ENCODE assay signal across 8 mouse cellular contexts in genomic region chr8:70844523-70844922, GRCm38 (mm10). TPM values are rescaled to one million over a fixed set of nuclear protein-coding genes. Genes with fewer than 3 reads are reported as not detected.
DNase-seq lines count a peak whose midpoint lies in the region; ATAC-seq and TF ChIP-seq lines count a peak whose summit lies in the region.

No protein-coding gene starts in this region.

- no peak for ATAC-seq in kidney, embryonic 16.5 days (ENCODE audit: low FRiP score, low TSS enrichment)
- ATAC-seq in liver, embryonic 15.5 days (ENCODE audit: insufficient read depth): no peak
- ATAC-seq in neural tube, embryonic 12.5 days (ENCODE audit: low FRiP score, low read depth): 0 out of 2 replicates have a peak, but pooled peaks have one; percentile 1
- no peak for ATAC-seq in stomach, postnatal 0 days (ENCODE audit: low FRiP score, low TSS enrichment)

- H3K9me3 ChIP-seq in kidney, embryonic 16.5 days (ENCODE audit: low read length): no peaks in the 10 kb centered on the region
- no peaks in the 10 kb centered on the region for H3K9me3 ChIP-seq in liver, embryonic 15.5 days (replicated peaks)
- H3K9me3 ChIP-seq in neural tube, embryonic 12.5 days: no peaks in the 10 kb centered on the region
- H3K9me3 ChIP-seq in stomach, postnatal 0 days (ENCODE audit: control insufficient read depth, low read length): no peaks in the 10 kb centered on the region

- 2% methylated on average over 6 of the region's 6 CpGs for WGBS in kidney, embryonic 16.5 days
- 2% methylated on average over 6 of the region's 6 CpGs for WGBS in liver, embryonic 15.5 days (ENCODE audit: insufficient replicate concordance)
- 3% methylated on average over 6 of the region's 6 CpGs for WGBS in neural tube, embryonic 12.5 days
- WGBS in stomach, postnatal 0 days: 1% methylated on average over 6 of the region's 6 CpGs

- peak; percentile 98 for TF ChIP-seq CTCF in stomach, postnatal 0 days (IDR thresholded peaks at IDR 0.05; ENCODE audit: low read depth)

- peak; percentile 82 for DNase-seq in kidney, adult 11 months
- DNase-seq in cerebellum, adult 9-11 months: peak; percentile 81
- peak; percentile 84 to 86 for DNase-seq in gastrocnemius, adult 8-10 months (ENCODE audit: low spot score in 2 of 2)
- DNase-seq in kidney, postnatal 36 days: peak; percentile 89 to 97
- DNase-seq in stomach, postnatal 0 days (ENCODE audit: low spot score): peak; percentile 91

- TF ChIP-seq EP300 in stomach, postnatal 0 days (optimal IDR thresholded peaks at IDR 0.05): no peak

- H3K27me3 ChIP-seq in kidney, embryonic 16.5 days (ENCODE audit: insufficient read depth, low read length): no peaks in the 10 kb centered on the region
- peaks cover 29% of the 10 kb centered on the region for H3K27me3 ChIP-seq in liver, embryonic 15.5 days
- H3K27me3 ChIP-seq in neural tube, embryonic 12.5 days (replicated peaks): no peaks in the 10 kb centered on the region
- H3K27me3 ChIP-seq in stomach, postnatal 0 days (ENCODE audit: control insufficient read depth, insufficient read depth, low read length): no peaks in the 10 kb centered on the region

- no peak overlapping the region for H3K9ac ChIP-seq in kidney, embryonic 16.5 days (replicated peaks; ENCODE audit: low read length)
- peak overlapping the region; percentile 72 for H3K9ac ChIP-seq in liver, embryonic 15.5 days
- 0 out of 2 replicates have a peak overlapping the region, but pooled peaks have one; percentile 19 for H3K9ac ChIP-seq in neural tube, embryonic 12.5 days
- no peak overlapping the region for H3K9ac ChIP-seq in stomach, postnatal 0 days (ENCODE audit: low read length)

- H3K4me3 ChIP-seq in kidney, embryonic 16.5 days (ENCODE audit: low read length): no peak overlapping the region
- peak overlapping the region; percentile 63 for H3K4me3 ChIP-seq in liver, embryonic 15.5 days (replicated peaks)
- no peak overlapping the region for H3K4me3 ChIP-seq in neural tube, embryonic 12.5 days
- H3K4me3 ChIP-seq in stomach, postnatal 0 days (ENCODE audit: low read depth, low read length): no peak overlapping the region

- no peak overlapping the region for H3K4me2 ChIP-seq in kidney, embryonic 16.5 days (replicated peaks; ENCODE audit: low read depth, low read length)
- peak overlapping the region; percentile 91 for H3K4me2 ChIP-seq in liver, embryonic 15.5 days
- H3K4me2 ChIP-seq in neural tube, embryonic 12.5 days (replicated peaks): no peak overlapping the region
- H3K4me2 ChIP-seq in stomach, postnatal 0 days (replicated peaks; ENCODE audit: low read depth): no peak overlapping the region

- no peak overlapping the region for H3K27ac ChIP-seq in kidney, embryonic 16.5 days (ENCODE audit: low read length)
- H3K27ac ChIP-seq in liver, embryonic 15.5 days (replicated peaks): peak overlapping the region; percentile 98
- H3K27ac ChIP-seq in neural tube, embryonic 12.5 days: no peak overlapping the region
- no peak overlapping the region for H3K27ac ChIP-seq in stomach, postnatal 0 days (replicated peaks)

- H3K36me3 ChIP-seq in kidney, embryonic 16.5 days (ENCODE audit: insufficient read depth, low read length): no peaks in the 10 kb centered on the region
- no peaks in the 10 kb centered on the region for H3K36me3 ChIP-seq in liver, embryonic 15.5 days (replicated peaks)
- H3K36me3 ChIP-seq in neural tube, embryonic 12.5 days: no peaks in the 10 kb centered on the region
- no peaks in the 10 kb centered on the region for H3K36me3 ChIP-seq in stomach, postnatal 0 days (ENCODE audit: control insufficient read depth, insufficient read depth, low read length)

- H3K4me1 ChIP-seq in kidney, embryonic 16.5 days (ENCODE audit: insufficient read depth, low read length): peaks cover 17% of the 10 kb centered on the region
- peaks cover 69% of the 10 kb centered on the region for H3K4me1 ChIP-seq in liver, embryonic 15.5 days (replicated peaks)
- peaks cover 3% of the 10 kb centered on the region; the same call in 1 of the 2 replicates for H3K4me1 ChIP-seq in neural tube, embryonic 12.5 days
- H3K4me1 ChIP-seq in stomach, postnatal 0 days (replicated peaks; ENCODE audit: control insufficient read depth, insufficient read depth): no peaks in the 10 kb centered on the region

RNA-seq across cellular contexts. Expression of gene Arrdc2, which starts 5.0 kb away (rescaled TPM):
- polyA plus RNA-seq in kidney, embryonic 16.5 days (2015; fragmentation: Nextera tagmentation; extraction: Ambion mirVana): 6.7 and 7.0 TPM in 2 replicates
- total RNA-seq in gastrocnemius, adult 8-10 months (2022): 100 to 1,000 TPM in 1 of 4 experiments, 10 to 100 TPM in 3; 38.9 to 177 (median 68.9) TPM
- polyA plus RNA-seq in liver, embryonic 15.5 days (2015; fragmentation: Nextera tagmentation; extraction: Ambion mirVana): 12.6 and 15.2 TPM in 2 replicates
- 9.7 and 10.2 TPM in 2 replicates for polyA plus RNA-seq in neural tube, embryonic 12.5 days (2016; fragmentation: Nextera tagmentation; extraction: Ambion mirVana)
- polyA plus RNA-seq in stomach, postnatal 0 days (2015; fragmentation: Nextera tagmentation; extraction: Ambion mirVana): 6.6 and 6.8 TPM in 2 replicates

RNA-seq across cellular contexts. Expression of gene Kcnn1, which starts 18.5 kb away (rescaled TPM):
- polyA plus RNA-seq in kidney, embryonic 16.5 days (2015; fragmentation: Nextera tagmentation; extraction: Ambion mirVana): 2.9 and 4.9 TPM in 2 replicates
- total RNA-seq in gastrocnemius, adult 8-10 months (2022): 10 to 100 TPM; 18.0 to 21.5 (median 20.5) TPM
- 0.25 and 0.38 TPM in 2 replicates for polyA plus RNA-seq in liver, embryonic 15.5 days (2015; fragmentation: Nextera tagmentation; extraction: Ambion mirVana)
- polyA plus RNA-seq in neural tube, embryonic 12.5 days (2016; fragmentation: Nextera tagmentation; extraction: Ambion mirVana): 24.8 and 26.4 TPM in 2 replicates
- polyA plus RNA-seq in stomach, postnatal 0 days (2015; fragmentation: Nextera tagmentation; extraction: Ambion mirVana): 0.64 and 0.72 TPM in 2 replicates

RNA-seq across cellular contexts. Expression of gene Ccdc124, which starts 29.2 kb away (rescaled TPM):
- 114 and 119 TPM in 2 replicates for polyA plus RNA-seq in kidney, embryonic 16.5 days (2015; fragmentation: Nextera tagmentation; extraction: Ambion mirVana)
- 10 to 100 TPM; 61.7 to 77.8 (median 67.5) TPM for total RNA-seq in gastrocnemius, adult 8-10 months (2022)
- polyA plus RNA-seq in liver, embryonic 15.5 days (2015; fragmentation: Nextera tagmentation; extraction: Ambion mirVana): 48.1 and 51.2 TPM in 2 replicates
- 142 and 145 TPM in 2 replicates for polyA plus RNA-seq in neural tube, embryonic 12.5 days (2016; fragmentation: Nextera tagmentation; extraction: Ambion mirVana)
- 73.2 and 74.1 TPM in 2 replicates for polyA plus RNA-seq in stomach, postnatal 0 days (2015; fragmentation: Nextera tagmentation; extraction: Ambion mirVana)

RNA-seq across cellular contexts. Expression of gene Il12rb1, which starts 36.3 kb away (rescaled TPM):
- polyA plus RNA-seq in kidney, embryonic 16.5 days (2015; fragmentation: Nextera tagmentation; extraction: Ambion mirVana): 0.05 and 0.12 TPM in 2 replicates
- not detected for total RNA-seq in gastrocnemius, adult 8-10 months (2022)
- polyA plus RNA-seq in liver, embryonic 15.5 days (2015; fragmentation: Nextera tagmentation; extraction: Ambion mirVana): 0.22 TPM in 2 replicates
- polyA plus RNA-seq in neural tube, embryonic 12.5 days (2016; fragmentation: Nextera tagmentation; extraction: Ambion mirVana): not detected in 2 replicates
- 0.19 and 0.29 TPM in 2 replicates for polyA plus RNA-seq in stomach, postnatal 0 days (2015; fragmentation: Nextera tagmentation; extraction: Ambion mirVana)

RNA-seq across cellular contexts. Expression of gene Mast3, which starts 39.7 kb away (rescaled TPM):
- 16.2 and 16.3 TPM in 2 replicates for polyA plus RNA-seq in kidney, embryonic 16.5 days (2015; fragmentation: Nextera tagmentation; extraction: Ambion mirVana)
- total RNA-seq in gastrocnemius, adult 8-10 months (2022): 1 to 10 TPM; 1.7 to 4.5 (median 2.4) TPM
- polyA plus RNA-seq in liver, embryonic 15.5 days (2015; fragmentation: Nextera tagmentation; extraction: Ambion mirVana): 6.7 and 8.2 TPM in 2 replicates
- 15.9 and 17.4 TPM in 2 replicates for polyA plus RNA-seq in neural tube, embryonic 12.5 days (2016; fragmentation: Nextera tagmentation; extraction: Ambion mirVana)
- 5.6 and 5.7 TPM in 2 replicates for polyA plus RNA-seq in stomach, postnatal 0 days (2015; fragmentation: Nextera tagmentation; extraction: Ambion mirVana)

Comparison
In these comparisons a context has a peak if more than half of its experiments do, and no peak if none do; other contexts are left out.
1. H3K9ac ChIP-seq: peak in liver, embryonic 15.5 days (single experiment) and neural tube, embryonic 12.5 days (single experiment); none in kidney, embryonic 16.5 days (single experiment) and stomach, postnatal 0 days (single experiment).
2. Peak in every context shown above with its lines, with median percentiles within 50 percentile points of each other: DNase-seq.